Mouse (Mus musculus) inflammation-experienced regulatory T-cells (primary cell): ENCODE measurements around the gene Tpm3. TPM values are rescaled to one million over a fixed set of nuclear protein-coding genes. Genes with fewer than 3 reads are reported as not detected.

Experiments
- polyA plus RNA-seq, 2 experiments: library from polyadenylated mRNA; unstranded; fragments of 100-300 nt; shearing (Covaris generic); gene quantifications; one replicate each; pipeline ENCODE4 v1.2.1; 2017

Gene Tpm3
- polyA plus RNA-seq, result 100 to 1,000 TPM; 802 to 914 TPM

DNA sequence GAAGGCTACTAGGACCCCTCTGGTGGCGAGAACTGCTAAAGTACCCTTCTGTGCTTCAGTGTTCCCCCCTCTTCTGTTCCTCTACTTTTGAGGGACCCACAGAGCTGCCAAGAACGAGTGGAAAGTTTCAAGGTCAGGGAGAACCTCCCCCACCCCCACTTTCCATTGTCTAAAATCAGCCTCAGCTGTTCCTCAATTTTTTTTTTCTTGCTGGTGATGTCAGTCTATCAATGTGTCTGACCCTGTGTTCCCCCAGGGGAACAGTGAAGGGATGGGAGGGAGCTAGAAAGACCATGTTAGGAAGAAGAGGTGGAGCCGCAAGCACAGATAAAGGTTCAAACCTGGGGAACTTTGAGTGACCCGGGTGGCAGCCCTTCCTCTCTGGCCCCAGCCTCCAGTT, at the start of gene Tpm3:
TSS of gene Tpm3 (plus strand) at position 356 of the 400 bp plus-strand sequence.

DNA sequence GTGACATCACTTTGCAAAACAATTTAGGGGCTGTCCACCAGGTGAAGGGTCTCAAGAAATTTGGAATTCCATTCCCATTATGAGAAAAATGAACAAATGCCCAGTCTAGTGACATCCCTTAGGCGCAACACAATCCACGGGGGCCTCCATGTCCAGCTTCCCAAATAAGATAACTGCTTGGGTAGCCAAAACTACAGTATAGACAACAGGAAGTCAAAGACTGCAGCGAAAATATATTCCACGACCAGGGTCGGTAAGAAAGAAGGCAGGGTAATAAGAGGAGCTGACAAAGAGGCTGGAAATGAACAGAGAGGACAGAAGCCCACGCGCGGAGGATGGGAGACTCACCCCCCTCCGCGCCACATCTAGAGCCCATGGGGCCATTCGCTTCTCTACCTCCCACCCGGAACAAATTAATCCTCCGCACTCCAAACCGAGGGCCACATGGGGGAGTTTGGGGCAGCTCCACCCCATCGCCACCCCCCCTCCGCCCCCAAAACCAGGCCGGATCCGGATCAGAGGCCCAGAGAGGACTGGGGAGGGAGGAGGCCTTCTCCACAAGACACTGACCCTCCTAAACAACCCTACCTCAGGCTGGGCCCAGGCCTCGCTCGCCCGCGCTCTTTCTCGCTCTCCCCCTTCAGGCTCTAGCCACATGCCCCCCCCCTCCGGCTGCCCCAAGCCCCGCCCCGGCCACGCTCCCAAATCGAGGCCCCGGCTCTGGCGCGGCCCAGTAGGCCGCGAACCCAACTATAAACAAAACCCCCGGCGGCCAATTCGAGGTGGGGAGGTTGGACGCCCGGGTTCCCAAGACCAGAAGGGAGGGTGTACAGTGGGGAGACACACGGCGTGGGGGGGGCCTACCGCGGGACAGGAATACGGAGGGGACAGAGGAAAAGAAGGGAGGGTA, 20.8 kb upstream of the Tpm3 start, which contains the start of gene 4933434E20Rik:
TSS of gene 4933434E20Rik (plus strand) at position 196 of the 910 bp plus-strand sequence.

DNA sequence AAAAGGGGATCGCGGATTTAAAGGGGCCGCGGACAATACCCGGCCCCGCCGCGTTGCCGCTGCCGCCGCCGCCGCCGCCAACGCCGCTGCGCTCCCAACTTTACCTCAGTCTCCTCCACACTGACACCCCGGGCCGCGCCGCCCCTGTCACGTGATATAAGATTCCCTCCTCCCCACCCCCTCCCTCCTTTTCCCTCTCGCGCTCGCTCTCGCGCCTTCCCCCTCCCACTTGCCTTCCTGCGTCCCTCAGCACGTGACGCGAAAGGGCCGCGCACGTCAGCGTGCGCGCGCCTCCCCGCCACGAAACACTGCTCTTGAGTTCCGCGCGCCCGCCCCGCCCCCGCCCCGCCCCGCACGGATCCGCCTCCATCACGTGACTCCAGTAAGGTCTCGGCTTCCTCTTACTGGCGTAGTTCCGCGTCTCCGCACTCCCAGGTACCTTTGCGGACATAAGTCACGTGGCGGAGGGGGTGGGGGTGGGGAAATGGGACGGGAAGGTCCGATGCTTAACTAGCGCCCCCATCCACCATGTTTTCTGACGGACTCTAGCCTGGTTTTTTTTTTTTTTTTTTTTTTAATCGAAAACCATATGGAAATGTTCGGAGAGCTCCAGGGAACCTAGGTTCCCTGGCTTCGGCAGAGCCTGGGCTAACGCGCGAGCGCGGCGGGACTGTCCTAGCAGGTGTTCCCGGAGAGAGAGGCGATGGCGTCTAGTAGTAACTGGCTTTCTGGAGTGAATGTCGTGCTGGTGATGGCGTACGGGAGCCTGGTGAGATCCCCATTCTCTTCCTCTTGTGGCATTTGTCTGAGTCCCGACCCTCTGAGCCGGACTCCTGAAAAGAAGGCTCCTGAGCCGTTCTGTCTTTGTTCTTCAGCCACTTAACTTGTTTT, 19.9 kb upstream of the Tpm3 start, which contains the start of gene Ubap2l:
TSS of gene Ubap2l (minus strand) at position 278 of the 891 bp plus-strand sequence.

DNA sequence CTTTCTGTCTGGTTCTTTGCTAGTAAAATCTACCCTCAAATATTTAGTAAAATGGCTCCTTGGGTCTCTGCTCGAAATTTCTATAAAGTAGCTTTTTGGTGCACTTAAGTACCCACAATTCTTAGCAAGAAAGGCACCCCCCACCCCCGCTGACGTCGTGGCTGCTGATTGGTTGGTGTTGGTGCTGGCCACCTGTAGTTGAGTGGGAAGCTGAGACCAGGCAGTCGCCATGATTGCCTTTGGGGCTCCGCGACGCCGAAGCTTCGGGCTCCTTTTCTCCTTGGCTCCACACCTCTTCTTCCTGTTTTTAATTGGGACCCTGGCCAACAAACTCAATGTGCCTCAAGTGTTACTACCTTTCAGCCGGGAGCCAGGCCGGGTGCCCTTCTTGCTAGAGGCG, 31.5 kb downstream of the Tpm3 start, which contains the start of gene Nup210l:
TSS of gene Nup210l (plus strand) at position 195 of the 400 bp plus-strand sequence.

Other genes starting within 250 kb of the Tpm3 start
- 10 to 100 TPM in 1 of 2 experiments, 1 to 10 TPM in 1; 9.6 to 12.3 TPM for gene She, start 241.3 kb upstream of the Tpm3 start, polyA plus RNA-seq
- gene Il6ra, start 159.5 kb upstream of the Tpm3 start, polyA plus RNA-seq, result 10 to 100 TPM; 42.8 to 65.2 TPM
- gene Atp8b2, start 109.1 kb upstream of the Tpm3 start, polyA plus RNA-seq, result 100 to 1,000 TPM; 103 to 105 TPM
- 10 to 100 TPM; 97.9 to 98.2 TPM for gene Hax1, start 73.9 kb upstream of the Tpm3 start, polyA plus RNA-seq
- gene 4933434E20Rik, start 21.0 kb upstream of the Tpm3 start, polyA plus RNA-seq, result 100 to 1,000 TPM; 136 to 148 TPM
- gene Ubap2l, start 20.0 kb upstream of the Tpm3 start, polyA plus RNA-seq, result 100 to 1,000 TPM; 178 to 194 TPM
- under 1 TPM; 0.25 to 0.93 TPM for gene Nup210l, start 31.5 kb downstream of the Tpm3 start, polyA plus RNA-seq
- gene Rps27, start 141.0 kb downstream of the Tpm3 start, polyA plus RNA-seq, result 1,000 to 10,000 TPM; 1,816 to 2,019 TPM
- gene Rab13, start 141.0 kb downstream of the Tpm3 start, polyA plus RNA-seq, result 1 to 10 TPM in 1 of 2 experiments, under 1 TPM in 1; 0.28 to 1.3 TPM
- gene Jtb, start 158.9 kb downstream of the Tpm3 start, polyA plus RNA-seq, result 100 to 1,000 TPM; 155 to 161 TPM
- under 1 TPM; 0.11 to 0.97 TPM for gene Creb3l4, start 170.9 kb downstream of the Tpm3 start, polyA plus RNA-seq
- 1 to 10 TPM; 1.7 to 2.8 TPM for gene Slc39a1, start 175.5 kb downstream of the Tpm3 start, polyA plus RNA-seq
- 100 to 1,000 TPM; 104 to 113 TPM for gene Crtc2, start 181.5 kb downstream of the Tpm3 start, polyA plus RNA-seq
- gene Dennd4b, start 192.5 kb downstream of the Tpm3 start, polyA plus RNA-seq, result 10 to 100 TPM; 45.9 to 50.2 TPM
- gene Gatad2b, start 220.5 kb downstream of the Tpm3 start, polyA plus RNA-seq, result 10 to 100 TPM in 1 of 2 experiments, 1 to 10 TPM in 1; 7.6 to 10.6 TPM